Mouse (Mus musculus): ENCODE measurements around the gene Adnp.

The Adnp gene

DNA sequence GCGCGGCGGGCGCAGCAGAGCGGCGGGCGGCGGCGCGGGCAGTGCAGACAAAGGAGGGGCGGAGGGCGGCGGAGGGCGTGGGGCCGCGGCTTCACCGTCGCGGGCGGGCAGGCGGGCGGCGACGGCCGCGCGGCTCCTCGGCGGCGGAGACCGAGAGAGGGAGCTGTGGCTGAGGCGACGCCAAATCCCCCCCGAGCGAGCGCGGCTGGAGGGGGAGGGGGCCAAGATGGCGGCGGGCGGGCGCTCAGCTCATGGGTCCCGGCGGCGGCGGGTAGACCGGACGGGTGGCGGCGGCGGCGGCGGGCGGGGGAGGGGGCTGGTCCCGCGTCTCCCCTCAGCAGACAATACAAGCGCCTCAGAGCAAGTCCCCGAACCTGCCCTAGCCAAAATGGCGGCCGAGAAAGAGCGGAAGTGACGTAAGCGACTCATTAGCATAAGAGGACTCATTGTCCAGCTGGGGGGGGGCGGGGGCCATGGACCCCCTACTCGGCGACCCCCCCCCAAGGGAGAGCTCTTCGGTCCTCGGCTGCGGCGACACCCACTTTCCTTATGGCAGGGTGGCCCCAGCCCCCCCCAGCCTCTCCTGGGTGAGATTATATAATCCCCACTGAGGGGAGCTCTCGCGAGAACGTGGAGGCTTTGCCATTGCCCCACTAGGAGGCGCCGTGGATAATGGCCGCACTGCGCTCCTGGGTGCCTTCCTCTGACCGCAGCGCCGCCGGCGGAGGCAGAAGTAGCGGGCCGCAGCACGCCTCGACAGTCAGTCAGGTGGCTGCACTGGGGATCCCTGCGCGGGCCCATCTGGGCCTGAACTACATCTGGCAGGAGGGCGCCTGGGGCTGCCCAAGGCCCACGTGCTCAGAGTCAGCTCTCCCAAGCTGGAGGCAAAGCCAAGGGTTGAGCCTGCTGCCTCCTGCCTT lies at the start of gene Adnp:
Adnp (minus strand) TSS at position 388 of the 920 bp plus-strand sequence.
- DNase-seq (ENCODE audit: extremely low read depth, low read depth, low spot score) = peak; percentile 62

DNA sequence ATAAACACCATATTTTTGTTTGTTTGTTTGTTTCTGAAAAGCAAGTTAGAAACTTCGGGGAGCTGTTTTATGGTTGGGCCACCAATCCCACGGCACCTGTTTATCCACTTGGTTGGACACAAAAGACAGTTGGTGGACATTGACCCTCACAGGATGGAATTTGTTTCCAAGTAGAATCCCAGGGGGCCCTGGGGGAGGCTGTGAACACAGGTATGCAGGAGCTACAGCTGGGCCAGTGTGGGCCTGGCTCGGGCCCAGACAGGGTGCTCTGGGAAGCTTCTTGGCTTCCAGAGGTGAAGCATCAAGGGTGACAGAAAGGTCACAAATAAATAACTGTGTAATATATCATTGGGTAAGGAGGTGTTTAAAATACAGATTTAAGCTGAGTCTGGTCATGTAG lies 49.6 kb upstream of the Adnp start:
- DNase-seq (ENCODE audit: extremely low read depth, low read depth, low spot score) = no peak

DNA sequence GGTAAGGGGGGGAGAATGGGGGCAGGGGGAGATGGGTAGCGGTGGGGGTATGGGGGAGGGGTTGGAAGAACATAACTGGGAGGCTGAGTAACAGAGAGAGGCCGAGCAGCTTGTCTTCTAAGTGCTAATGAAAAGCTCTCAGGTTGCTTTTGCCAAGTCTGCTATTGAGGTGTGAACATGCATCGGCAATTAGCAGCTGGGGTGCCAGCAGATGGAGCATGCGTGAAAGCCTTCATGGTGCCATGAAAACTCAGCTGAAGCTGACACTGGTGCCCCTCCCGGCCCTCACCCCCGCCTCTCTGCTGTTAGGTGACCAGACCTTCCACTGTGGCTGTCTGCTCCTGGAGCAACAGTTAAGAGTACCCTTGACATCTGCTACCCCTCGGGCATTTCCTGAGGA lies 46.9 kb upstream of the Adnp start:
- no peak for DNase-seq (ENCODE audit: extremely low read depth, low read depth, low spot score)

DNA sequence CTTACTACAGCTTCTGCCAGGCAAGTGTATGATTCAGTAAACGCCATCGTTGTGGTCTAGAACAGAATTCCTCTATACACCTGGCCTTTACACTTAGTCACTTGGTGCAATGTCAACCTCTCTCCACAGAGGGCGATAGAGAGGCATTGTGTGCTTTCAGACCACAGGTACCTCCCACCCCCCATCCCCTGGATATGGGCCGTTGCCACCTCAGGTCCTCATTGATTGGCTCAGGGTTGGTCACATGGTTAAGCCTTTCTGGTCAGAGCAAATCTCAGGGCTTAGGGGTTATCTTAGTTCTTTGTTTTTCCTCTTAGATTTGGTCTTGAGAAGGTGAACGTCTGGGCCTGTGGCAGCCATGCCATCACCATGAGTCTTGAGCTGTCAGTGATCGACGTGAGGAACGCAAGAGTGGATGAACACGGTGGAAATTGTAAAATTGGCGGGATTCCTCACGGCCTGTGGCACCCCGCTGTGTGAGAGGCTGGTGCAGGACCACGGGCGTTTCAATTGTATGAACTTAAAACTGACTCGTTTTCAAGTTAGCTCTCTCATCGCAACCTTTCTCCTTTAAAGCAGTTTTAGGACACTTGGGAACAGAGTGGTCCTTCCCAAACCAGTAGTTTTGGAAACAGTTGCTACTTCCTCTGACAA lies 45.9 kb upstream of the Adnp start:
- no peak for DNase-seq (ENCODE audit: extremely low read depth, low read depth, low spot score)

DNA sequence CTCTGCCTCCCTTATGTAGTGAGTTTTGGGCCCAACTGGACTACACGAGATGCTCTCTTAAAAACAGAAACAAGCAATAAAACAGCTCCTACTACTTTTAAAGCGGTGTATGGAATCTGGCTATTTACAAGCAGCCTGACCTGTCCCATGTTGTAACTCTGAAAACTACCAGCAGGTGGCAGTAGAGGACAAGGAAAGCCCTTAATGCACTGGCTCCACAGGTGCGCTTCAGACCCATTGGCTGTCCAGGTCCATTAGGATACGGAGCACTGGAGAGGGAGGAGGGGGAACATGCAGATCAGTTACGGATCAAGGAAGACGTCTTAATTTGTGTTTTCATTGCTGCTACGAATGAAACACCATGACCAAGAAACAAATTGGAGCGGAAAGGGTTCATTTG lies 43.4 kb upstream of the Adnp start:
- no peak for DNase-seq (ENCODE audit: extremely low read depth, low read depth, low spot score)

DNA sequence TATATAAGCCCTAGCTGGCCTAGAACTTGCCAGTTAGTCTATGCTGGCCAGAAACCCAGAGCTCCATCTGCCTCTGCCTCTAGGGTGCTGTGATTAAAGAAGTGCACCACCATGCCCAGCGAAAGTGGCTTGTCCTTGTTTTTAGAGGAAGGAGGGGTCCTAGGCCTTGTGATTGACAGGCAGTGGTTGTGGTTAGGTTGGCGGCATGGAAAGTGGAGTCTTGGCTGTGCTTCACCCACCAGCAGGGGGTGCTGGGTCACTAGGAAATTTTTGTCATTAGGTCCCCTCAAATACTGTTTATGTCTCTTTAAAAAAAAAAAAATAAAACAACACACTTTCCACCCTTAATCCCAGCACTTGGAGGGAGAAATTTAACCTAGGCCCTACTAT lies 41.9 kb upstream of the Adnp start:
- DNase-seq (ENCODE audit: extremely low read depth, low read depth, low spot score) = no peak

DNA sequence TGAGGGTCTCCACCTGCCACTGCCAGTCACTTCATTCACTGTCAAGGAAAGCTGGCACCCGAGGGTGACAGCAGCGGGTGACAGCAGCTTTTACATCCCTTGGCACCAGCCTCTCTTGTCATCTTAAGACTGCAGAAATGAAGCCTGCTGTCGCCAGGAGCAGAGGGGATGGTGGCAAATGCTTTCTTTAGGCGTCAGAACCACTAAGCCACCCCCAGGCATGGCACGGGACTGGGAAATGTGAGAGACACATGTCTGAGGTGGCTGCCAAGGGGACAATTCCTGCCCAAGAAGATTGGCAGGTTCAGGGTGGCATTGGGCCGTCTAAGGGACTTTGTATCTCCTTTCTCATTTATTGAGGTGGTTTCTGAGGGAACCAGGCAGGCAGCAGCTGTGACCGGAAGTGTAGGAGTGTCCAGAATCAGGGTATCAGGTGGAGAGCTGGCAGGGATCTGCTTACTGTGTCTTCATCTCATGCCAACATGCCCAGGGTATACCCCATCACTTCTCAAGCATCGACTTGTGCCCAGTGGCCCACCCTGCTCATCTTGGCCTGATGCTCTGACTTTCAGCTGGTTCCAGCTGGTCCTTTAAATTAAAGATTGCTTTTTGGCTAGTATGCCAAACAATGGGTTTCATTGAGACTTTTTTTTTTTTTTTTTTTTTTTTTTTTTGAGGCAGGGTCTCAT lies 41.4 kb upstream of the Adnp start:
- DNase-seq (ENCODE audit: extremely low read depth, low read depth, low spot score) = no peak

DNA sequence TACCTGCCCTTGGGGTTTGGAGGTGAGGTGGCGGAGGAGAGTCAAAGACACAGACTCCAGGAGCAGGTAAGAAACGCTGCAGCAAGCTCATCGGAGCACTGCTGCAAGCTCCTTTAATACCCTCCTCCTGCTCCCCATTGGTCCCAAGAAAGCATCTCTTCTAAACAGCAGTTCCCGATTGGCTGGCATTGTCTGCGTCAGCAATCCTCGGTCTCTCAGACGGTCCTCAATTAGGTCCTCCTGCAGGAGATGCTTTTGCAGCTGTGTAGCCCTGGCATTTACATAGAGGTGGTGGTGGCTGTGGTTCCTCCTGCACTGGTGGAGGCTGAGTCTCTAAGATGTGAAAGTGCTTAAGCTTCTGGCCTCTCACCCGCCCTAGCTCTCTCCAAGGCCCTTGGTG lies 38.7 kb upstream of the Adnp start:
- DNase-seq (ENCODE audit: extremely low read depth, low read depth, low spot score) = no peak

DNA sequence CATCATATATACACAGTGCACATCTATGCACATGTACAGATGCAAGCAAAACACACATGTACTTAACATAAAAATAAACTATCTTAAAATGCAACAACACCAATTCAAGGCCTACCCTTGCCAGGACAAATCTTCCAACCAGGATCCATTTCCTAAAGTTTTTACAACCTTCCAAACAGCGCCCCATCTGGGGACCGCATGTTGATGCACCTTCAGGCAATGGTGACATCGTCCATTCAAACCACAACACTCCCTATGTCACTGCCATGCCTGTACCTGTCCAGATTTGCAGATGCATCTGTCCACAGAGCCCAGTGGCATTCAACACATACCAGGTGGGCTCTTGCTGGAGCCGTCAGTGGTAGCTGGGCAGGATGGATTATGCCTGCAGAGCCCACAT lies 36.4 kb upstream of the Adnp start:
- no peak for DNase-seq (ENCODE audit: extremely low read depth, low read depth, low spot score)

DNA sequence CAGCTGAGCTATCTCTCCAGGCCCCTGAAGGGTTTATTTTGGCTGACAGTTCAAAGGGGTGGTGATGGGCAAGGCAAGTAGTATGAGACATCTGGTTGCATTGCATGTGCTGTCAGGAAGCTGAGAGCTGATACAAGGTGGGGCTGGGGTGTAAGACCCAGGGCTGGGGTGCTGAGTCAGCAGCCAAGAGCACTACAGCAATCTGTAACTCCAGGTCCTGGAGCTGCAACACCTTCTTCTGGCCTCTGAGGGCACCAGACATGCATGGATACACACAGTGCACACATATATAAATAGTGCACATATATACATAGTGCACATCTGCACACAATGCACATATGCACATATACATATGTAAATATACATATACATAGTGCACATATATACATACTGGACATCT lies 35.9 kb upstream of the Adnp start:
- no peak for DNase-seq (ENCODE audit: extremely low read depth, low read depth, low spot score)

DNA sequence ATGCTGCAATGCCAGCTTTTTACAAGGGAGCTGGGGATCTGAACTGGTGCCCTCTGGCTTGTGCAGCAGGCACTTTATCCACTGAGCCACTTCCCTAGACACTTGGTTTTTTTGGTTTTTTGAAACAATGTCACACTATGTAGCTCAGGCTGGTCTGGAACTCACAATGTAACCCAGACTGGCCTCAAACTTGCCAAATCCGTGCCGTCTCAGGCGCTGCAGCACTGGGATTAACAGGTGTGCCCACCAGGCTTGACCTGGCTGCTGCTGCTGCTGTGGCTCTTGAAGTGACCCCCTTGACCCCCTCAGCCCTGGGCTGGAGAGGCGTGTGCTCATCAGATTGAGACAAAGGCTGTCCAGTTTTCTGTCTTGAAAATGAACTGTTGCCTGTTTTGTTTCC lies 31.4 kb upstream of the Adnp start:
- no peak for DNase-seq (ENCODE audit: extremely low read depth, low read depth, low spot score)

DNA sequence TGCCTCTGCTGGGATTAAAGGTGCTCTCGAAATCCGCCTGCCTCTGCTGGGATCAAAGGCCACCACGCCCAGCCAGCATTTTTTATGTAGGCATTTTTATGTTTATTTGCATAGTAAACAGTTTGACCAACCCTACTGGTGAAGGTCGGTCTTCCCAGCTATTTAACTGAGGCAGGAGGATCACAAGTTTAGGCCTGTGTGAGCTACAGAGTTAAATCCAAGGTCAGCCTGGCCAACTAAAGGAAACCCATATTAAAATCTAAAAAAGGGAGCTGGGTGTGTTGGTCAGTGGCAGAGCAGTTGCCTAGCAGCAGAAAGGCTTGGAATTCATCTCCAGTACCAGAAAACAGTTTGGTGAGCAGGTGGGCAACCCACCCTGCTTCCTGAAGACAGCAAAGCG lies 26.4 kb upstream of the Adnp start:
- no peak for DNase-seq (ENCODE audit: extremely low read depth, low read depth, low spot score)

DNA sequence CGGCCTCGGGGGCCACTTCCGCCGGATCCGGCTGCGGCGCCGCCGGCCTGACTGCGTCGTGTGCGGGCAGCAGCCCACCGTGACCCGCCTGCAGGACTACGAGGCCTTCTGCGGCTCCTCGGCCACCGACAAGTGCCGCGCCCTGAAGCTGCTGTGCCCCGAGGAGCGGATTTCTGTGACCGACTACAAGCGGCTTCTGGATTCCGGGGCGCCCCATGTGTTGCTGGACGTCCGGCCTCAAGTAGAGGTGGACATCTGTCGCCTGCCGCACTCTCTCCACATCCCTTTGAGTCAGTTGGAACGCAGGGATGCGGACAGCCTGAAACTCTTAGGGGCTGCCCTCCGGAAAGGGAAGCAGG lies 24.5 kb upstream of the Adnp start:
- no peak for DNase-seq (ENCODE audit: extremely low read depth, low read depth, low spot score)

DNA sequence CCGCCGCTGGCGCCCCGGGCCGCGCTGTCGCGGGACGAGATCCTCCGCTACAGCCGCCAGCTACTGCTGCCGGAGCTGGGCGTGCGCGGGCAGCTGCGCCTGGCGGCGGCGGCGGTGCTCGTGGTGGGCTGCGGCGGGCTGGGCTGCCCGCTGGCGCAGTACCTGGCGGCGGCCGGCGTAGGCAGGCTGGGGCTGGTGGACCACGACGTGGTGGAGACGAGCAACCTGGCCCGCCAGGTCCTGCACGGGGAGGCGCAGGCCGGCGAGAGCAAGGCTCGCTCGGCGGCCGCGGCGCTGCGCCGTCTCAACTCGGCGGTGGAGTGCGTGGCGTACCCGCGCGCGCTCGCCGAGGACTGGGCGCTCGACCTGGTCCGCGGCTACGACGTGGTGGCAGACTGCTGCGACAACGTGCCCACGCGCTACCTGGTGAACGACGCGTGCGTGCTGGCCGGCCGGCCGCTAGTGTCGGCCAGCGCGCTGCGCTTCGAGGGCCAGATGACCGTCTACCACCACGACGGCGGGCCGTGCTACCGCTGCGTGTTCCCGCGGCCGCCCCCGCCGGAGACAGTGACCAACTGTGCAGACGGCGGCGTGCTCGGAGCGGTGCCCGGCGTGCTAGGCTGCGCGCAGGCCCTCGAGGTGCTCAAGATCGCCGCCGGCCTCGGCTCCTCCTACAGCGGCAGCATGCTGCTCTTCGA lies 24.0 kb upstream of the Adnp start:
- no peak for DNase-seq (ENCODE audit: extremely low read depth, low read depth, low spot score)

DNA sequence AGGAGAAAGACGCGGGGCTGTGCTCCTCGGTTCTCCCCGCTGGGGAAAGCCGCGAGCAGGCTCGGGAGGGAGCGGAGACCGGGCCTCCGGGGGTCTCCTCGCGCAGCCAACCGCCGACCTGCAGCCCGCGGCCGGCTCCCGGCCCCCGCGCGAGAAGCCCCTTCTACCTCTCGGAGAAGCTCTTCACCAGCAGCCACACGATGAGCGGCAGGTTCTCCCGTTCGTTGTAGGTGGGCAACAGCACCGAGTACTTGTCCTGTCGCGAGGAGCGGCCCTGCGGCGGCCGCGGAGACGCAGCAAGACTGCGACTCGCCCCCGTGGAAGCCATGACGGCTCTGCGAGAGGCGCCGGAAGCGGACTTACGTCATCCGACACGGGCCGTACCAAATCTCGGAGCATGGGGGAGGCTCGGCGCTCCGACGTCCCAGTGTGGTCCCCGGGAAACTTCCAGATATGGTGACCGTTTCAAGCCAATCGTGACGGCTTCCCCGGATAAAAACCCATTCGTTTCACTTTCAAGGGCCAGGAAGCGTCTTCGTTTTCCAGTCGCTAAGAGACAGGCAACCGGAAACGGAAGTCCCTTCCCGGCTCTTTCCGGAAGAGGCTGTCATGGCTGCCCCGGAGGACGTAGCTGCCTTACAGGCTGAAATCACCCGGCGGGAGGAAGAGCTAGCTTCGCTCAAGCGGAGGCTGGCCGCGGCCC lies 23.3 kb upstream of the Adnp start, which contains the start of the genes Gm20716, Dpm1 and Mocs3:
Gm20716 (minus strand) TSS at position 339 of the 703 bp plus-strand sequence.
Dpm1 (minus strand) TSS at position 566 of the 703 bp plus-strand sequence.
Mocs3 (plus strand) TSS at position 597 of the 703 bp plus-strand sequence.
- DNase-seq (ENCODE audit: extremely low read depth, low read depth, low spot score) = no peak

DNA sequence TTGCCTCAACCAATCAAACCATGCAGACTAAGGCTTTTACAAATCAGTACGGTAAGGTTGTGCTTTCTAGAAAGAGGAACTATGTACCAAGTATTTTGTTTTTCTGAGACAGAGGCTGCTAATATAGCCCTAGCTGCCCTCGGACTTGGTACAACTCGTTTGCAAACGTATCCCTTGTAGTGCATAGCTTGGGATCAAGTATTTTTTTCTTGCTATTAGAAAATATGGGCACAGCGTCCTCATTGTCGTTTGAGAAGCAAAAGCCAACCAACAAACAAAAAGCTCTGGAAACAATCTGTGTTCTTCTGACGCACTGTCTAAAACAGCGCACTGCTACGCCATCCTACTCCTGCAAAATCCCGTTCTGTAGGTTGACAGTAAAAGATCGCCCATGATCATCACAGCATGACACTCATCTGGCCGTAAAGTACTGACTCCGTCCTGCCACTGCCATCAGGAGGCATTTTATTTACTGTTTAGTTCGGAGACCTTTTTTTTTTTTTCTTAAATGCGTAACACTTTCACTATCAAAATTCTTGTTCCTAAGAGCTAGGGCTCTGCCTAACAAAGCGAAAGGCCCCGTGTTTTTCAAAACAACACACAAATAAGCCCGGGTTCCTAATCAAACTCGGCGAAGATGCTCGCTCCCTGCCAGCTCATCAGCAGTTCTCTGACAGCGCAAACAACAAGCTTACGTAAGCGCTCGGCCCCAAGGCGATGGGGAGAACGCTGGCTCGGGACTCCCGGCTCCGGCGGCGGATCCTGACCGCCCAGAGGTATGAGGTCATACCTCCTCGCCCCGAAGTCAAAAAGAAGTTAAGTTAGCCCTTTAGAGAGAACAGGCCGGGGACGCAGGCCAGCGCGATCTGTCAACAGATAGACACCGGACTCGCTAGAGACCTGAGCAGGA lies 22.5 kb upstream of the Adnp start:
- DNase-seq (ENCODE audit: extremely low read depth, low read depth, low spot score) = no peak

DNA sequence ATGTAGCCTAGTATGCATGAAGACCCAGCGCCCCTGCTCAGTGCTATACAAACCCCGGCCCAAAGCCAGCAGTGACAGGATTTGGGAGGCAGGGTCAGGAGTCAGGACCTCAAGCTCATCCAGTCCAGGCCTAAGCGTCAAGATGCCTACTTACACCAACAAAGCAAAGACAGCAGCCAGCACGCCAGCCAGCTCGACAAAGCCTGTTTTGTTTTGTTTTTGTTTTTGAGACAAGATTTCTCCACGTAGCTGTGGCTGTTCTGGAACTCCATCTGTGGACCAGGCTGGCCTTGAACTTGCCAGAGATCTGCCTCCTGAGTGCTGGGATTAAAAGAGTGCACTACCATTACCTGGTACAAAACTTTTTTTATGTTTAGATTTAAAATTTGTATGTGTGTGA lies 16.4 kb upstream of the Adnp start:
- DNase-seq (ENCODE audit: extremely low read depth, low read depth, low spot score) = no peak

DNA sequence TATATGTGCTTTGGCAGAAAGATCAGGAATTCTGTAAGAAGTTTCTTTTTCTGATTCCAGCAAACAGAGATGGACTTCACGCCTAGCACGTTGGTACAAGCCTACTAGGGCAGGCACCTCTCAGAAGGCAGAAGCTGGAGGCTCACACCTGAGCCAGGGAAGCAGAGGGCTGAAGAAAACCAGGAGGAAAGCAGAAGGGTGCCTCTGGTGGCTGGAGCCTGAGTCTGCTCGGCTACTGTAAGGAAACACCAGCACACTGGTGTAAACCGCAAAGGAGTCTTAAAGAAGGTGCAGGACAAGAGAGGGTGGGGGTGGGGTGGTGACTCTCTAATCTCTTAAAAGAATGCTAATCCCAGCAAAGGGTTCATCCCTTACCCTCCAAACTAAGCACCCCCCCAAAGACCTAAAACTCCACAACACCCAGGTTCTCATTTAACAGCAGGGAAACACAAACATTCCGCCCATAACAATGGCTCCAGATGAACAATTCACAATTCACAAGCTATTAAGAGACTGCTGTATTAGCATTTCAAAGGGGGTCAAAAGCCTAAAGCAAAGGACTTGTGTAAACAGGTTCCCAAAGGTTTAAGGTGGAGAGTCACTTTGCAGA lies 7.0 kb upstream of the Adnp start:
- DNase-seq (ENCODE audit: extremely low read depth, low read depth, low spot score) = no peak

DNA sequence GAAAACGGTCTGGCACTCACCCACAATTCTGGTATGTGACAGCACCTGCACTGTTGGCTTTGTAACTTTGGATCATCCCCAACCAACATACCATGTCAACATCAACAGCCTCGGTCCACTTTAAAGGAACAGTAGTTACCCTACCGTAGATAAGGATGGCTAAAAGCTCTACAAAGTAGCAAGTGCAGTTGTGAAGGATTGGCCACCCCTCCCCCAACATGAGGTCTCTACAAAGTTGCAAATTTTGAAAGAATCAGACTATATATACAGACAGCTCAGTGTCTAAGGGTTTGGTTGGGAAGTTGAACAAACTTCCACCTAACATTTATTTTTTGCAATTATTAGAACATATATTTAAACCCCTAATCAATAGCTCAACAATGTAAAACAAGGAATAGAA lies 971 bp upstream of the Adnp start:
- DNase-seq (ENCODE audit: extremely low read depth, low read depth, low spot score) = no peak
